Mouse (Mus musculus) stomach, postnatal 0 days (tissue): ENCODE data around the gene Rpl36a. TPM values are rescaled to one million over a fixed set of nuclear protein-coding genes. Genes with fewer than 3 reads are reported as not detected.

Source experiments
- ATAC-seq: fragments of 200-750 bp; cut with Nextera tagmentation; 2 replicates; pipeline ENCODE4 v1.8.0; 2017; ENCODE audit not compliant: low FRiP score, low TSS enrichment
- DNase-seq: peaks from one replicate; pipeline ENCODE4 v3.0.0-alpha.2; 2016; ENCODE audit warnings: low spot score
- H3K27ac ChIP-seq: fragments of 300-500 bp; sonication (generic); replicated peaks from 2 replicates; pipeline ENCODE4 v1.5.1; 2014; ENCODE audit warnings: mild to moderate bottlenecking, control low read depth
- H3K27me3 ChIP-seq: fragments of 300-500 bp; sonication (generic); 2 replicates; pipeline ENCODE4 v1.6.1; 2014; ENCODE audit warnings: low read length; ENCODE audit not compliant: control insufficient read depth, insufficient read depth
- H3K36me3 ChIP-seq: fragments of 300-500 bp; sonication (generic); 2 replicates; pipeline ENCODE4 v1.6.1; 2014; ENCODE audit warnings: low read length, mixed read lengths; ENCODE audit not compliant: control insufficient read depth, insufficient read depth
- H3K4me1 ChIP-seq: fragments of 300-500 bp; sonication (generic); replicated peaks from 2 replicates; pipeline ENCODE4 v1.6.1; 2014; ENCODE audit warnings: antibody characterized with exemption; ENCODE audit not compliant: control insufficient read depth, insufficient read depth
- H3K4me2 ChIP-seq: fragments of 300-500 bp; sonication (generic); replicated peaks from 2 replicates; pipeline ENCODE4 v1.6.1; 2014; ENCODE audit warnings: low read depth, mild to moderate bottlenecking, control low read depth, moderate library complexity
- H3K4me3 ChIP-seq: fragments of 300-500 bp; sonication (generic); 2 replicates; pipeline ENCODE4 v1.5.1; 2014; ENCODE audit warnings: low read depth, low read length, control low read depth
- H3K9ac ChIP-seq: fragments of 300-500 bp; sonication (generic); 2 replicates; pipeline ENCODE4 v1.6.1; 2014; ENCODE audit warnings: mild to moderate bottlenecking, low read length, control low read depth, mixed read lengths
- H3K9me3 ChIP-seq: fragments of 300-500 bp; sonication (generic); 2 replicates; pipeline ENCODE4 v1.6.1; 2016; ENCODE audit warnings: low read length; ENCODE audit not compliant: control insufficient read depth
- CTCF ChIP-seq: IDR thresholded peaks from 2 replicates; pipeline ENCODE4 v1.5.1; 2016; ENCODE audit warnings: antibody characterized with exemption, low read depth, mild to moderate bottlenecking, moderate library complexity
- EP300 ChIP-seq: optimal IDR thresholded peaks from 2 replicates; pipeline ENCODE3; 2016; ENCODE audit warnings: antibody characterized with exemption
- WGBS: fragments of 180-500 bp; shearing (Covaris S2); extraction: QIAGEN DNeasy Blood & Tissue Kit; methylation state at CpG from one replicate; pipeline ENCODE4 v1.1.7; 2014; 5-methylcytosine and 5-hydroxymethylcytosine counted together
- polyA plus RNA-seq: library from polyadenylated mRNA; unstranded; fragments of >200 nt; fragmentation: Nextera tagmentation; extraction: Ambion mirVana; gene quantifications from 2 replicates; pipeline ENCODE4 v1.2.1, GENCODE M21; 2015

The Rpl36a gene
- polyA plus RNA-seq, 1 experiment from 2014 or later, result 471 TPM

GRCm38 (mm10) chrX:134609472-134609871, 24.0 kb downstream of the Rpl36a start:
- Histone ChIP-seq H3K4me1 (no peaks in the 10 kb centered on the region), H3K9me3 (no peaks in the 10 kb centered on the region), H3K27ac (no peak overlapping the region), H3K36me3 (no peaks in the 10 kb centered on the region), H3K9ac (no peak overlapping the region), H3K27me3 (no peaks in the 10 kb centered on the region), H3K4me2 (no peak overlapping the region), H3K4me3 (no peak overlapping the region)
- peak; percentile 76 for TF ChIP-seq CTCF
- no peak for TF ChIP-seq EP300
- no peak for ATAC-seq
- DNase-seq, result no peak
- 32% methylated on average over 4 of the region's 4 CpGs for WGBS

DNA sequence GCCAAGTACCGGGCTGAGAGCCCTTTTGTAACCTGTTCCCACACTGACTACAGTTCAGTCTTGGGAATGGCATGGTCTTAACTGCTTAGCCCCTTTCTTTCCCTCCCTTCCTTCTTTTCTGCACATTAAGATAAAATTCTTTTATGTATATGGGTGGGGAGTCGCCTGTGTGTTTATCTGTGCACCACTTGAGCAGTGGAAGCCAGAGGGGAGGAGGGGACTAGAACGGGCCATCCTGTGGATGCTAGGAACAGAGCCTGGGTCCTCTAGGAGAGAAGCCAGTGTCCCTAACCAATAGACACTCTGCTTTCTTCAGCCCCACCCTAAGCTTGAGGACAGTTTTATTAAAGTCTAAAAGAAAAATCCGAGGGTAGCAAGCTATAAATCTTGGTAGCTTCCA, 25.5 kb downstream of the Rpl36a start:
- DNase-seq, result no peak
- 69% methylated on average over 4 of the region's 4 CpGs for WGBS

DNA sequence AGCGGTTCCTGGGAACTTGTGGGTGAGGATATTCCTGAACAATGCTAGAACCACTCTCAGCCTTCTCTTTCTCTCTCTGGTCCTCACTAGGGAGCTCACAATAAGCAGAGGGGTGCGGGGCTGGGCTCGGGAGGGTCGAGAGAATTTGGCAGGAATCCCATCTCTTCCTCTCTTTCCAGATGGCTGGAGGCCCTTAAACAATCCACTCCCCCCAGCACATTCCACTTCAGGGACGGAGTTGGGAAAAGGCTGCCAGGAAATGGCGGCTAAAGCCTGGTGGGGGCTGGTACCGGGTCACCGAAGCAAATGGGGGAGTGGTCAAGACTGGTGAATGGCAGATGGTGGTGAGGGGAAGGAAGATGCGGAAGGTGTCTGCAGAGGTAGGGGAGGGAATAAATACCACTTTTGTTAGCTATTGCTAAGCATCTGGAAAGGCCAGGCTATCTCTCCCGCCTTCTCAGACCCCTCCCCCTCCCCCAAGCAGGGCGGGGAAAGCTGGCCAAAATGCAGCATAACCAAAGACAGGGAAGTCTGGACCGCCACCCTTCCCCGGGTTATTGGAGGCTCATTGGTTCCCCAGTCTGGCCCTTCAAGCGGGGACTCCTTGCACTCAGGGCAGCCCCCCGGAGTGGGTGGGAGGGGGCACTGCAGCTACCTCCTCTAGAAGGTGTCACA, 27.0 kb downstream of the Rpl36a start:
- DNase-seq (peak; percentile 54), ATAC-seq (peak; percentile 86)
- Histone ChIP-seq H3K9me3 (no peaks in the 10 kb centered on the region), H3K9ac (no peak overlapping the region), H3K27me3 (no peaks in the 10 kb centered on the region), H3K36me3 (no peaks in the 10 kb centered on the region), H3K4me1 (no peaks in the 10 kb centered on the region), H3K4me3 (peak overlapping the region; percentile 27), H3K27ac (peak overlapping the region; percentile 69), H3K4me2 (peak overlapping the region; percentile 46)
- TF ChIP-seq CTCF (no peak), EP300 (no peak)
- WGBS, result 14% methylated on average over 14 of the region's 15 CpGs

More for the DNA sequence above, 25.5 kb downstream of the Rpl36a start:
- Histone ChIP-seq H3K4me2 (no peak overlapping the region), H3K27me3 (no peaks in the 10 kb centered on the region), H3K9me3 (no peaks in the 10 kb centered on the region), H3K4me1 (no peaks in the 10 kb centered on the region), H3K9ac (no peak overlapping the region), H3K27ac (no peak overlapping the region), H3K4me3 (no peak overlapping the region), H3K36me3 (no peaks in the 10 kb centered on the region)
- no peak for ATAC-seq
- TF ChIP-seq EP300 (no peak), CTCF (no peak)

- Histone ChIP-seq H3K9ac (no peak overlapping the region), H3K9me3 (no peaks in the 10 kb centered on the region), H3K4me3 (no peak overlapping the region), H3K36me3 (no peaks in the 10 kb centered on the region), H3K4me1 (no peaks in the 10 kb centered on the region), H3K4me2 (no peak overlapping the region), H3K27ac (no peak overlapping the region), H3K27me3 (no peaks in the 10 kb centered on the region)
- 77% methylated on average over 2 of the region's 2 CpGs for WGBS
- DNase-seq, result peak; percentile 20
- TF ChIP-seq EP300 (no peak), CTCF (peak; percentile 48)
- no peak for ATAC-seq
Measured at GRCm38 (mm10) chrX:134614306-134614705, 28.9 kb downstream of the Rpl36a start.

GRCm38 (mm10) chrX:134619695-134620094, 34.2 kb downstream of the Rpl36a start:
- Histone ChIP-seq H3K4me1 (no peaks in the 10 kb centered on the region), H3K27ac (no peak overlapping the region), H3K4me2 (no peak overlapping the region), H3K9ac (no peak overlapping the region), H3K4me3 (no peak overlapping the region), H3K36me3 (no peaks in the 10 kb centered on the region), H3K27me3 (no peaks in the 10 kb centered on the region), H3K9me3 (no peaks in the 10 kb centered on the region)
- DNase-seq (no peak), ATAC-seq (no peak)
- 46% methylated on average over 9 of the region's 9 CpGs for WGBS
- no peak for TF ChIP-seq EP300
- no peak for TF ChIP-seq CTCF

GRCm38 (mm10) chrX:134620254-134620865, 34.9 kb downstream of the Rpl36a start:
- no peak for DNase-seq

More at GRCm38 (mm10) chrX:134620254-134620865, 34.9 kb downstream of the Rpl36a start:
- H3K4me2 ChIP-seq, result no peak overlapping the region
- no peaks in the 10 kb centered on the region for H3K9me3 ChIP-seq
- no peak overlapping the region for H3K4me3 ChIP-seq
- H3K4me1 ChIP-seq, result no peaks in the 10 kb centered on the region
- H3K9ac ChIP-seq, result no peak overlapping the region
- no peaks in the 10 kb centered on the region for H3K36me3 ChIP-seq
- WGBS, result 39% methylated on average over 8 of the region's 8 CpGs
- H3K27me3 ChIP-seq, result no peaks in the 10 kb centered on the region
- no peak overlapping the region for H3K27ac ChIP-seq
- no peak for ATAC-seq
- TF ChIP-seq CTCF (no peak), EP300 (no peak)
